Mouse (Mus musculus): ENCODE data around the gene Lce6a. TPM values are rescaled to one million over a fixed set of nuclear protein-coding genes. Genes with fewer than 3 reads are reported as not detected.

Lce6a gene
- polyA plus RNA-seq, 1 experiment from 2014 or later, result not detected

GRCm38 (mm10) chr3:92637745-92638652 lies 16.5 kb upstream of the Lce6a start:
- DNase-seq (ENCODE audit: low spot score) (no peak), ATAC-seq (no peak)
- Histone ChIP-seq H3K27me3 (replicated peaks; ENCODE audit: insufficient read depth, low read length) (no peaks in the 10 kb centered on the region), H3K4me1 (ENCODE audit: insufficient read depth, low read depth, low read length) (no peaks in the 10 kb centered on the region), H3K4me3 (ENCODE audit: low read depth, low read length) (no peak overlapping the region), H3K36me3 (ENCODE audit: insufficient read depth, low read length) (no peaks in the 10 kb centered on the region), H3K9me3 (ENCODE audit: low read length) (no peaks in the 10 kb centered on the region), H3K27ac (ENCODE audit: low read length) (no peak overlapping the region), H3K4me2 (replicated peaks; ENCODE audit: low read depth, low read length) (no peak overlapping the region), H3K9ac (replicated peaks; ENCODE audit: low read depth) (no peak overlapping the region)
- TF ChIP-seq EP300 (IDR thresholded peaks at IDR 0.05), result no peak
- no peak for TF ChIP-seq CTCF (IDR thresholded peaks at IDR 0.05)
- 41% methylated on average over 1 of the region's 1 CpGs for WGBS

GRCm38 (mm10) chr3:92609804-92610203 lies 11.7 kb downstream of the Lce6a start:
- no peak for ATAC-seq
- Histone ChIP-seq H3K4me3 (ENCODE audit: low read depth, low read length) (no peak overlapping the region), H3K4me2 (replicated peaks; ENCODE audit: low read depth, low read length) (no peak overlapping the region), H3K27me3 (replicated peaks; ENCODE audit: insufficient read depth, low read length) (no peaks in the 10 kb centered on the region), H3K9me3 (ENCODE audit: low read length) (no peaks in the 10 kb centered on the region), H3K27ac (ENCODE audit: low read length) (no peak overlapping the region), H3K36me3 (ENCODE audit: insufficient read depth, low read length) (no peaks in the 10 kb centered on the region), H3K9ac (replicated peaks; ENCODE audit: low read depth) (no peak overlapping the region), H3K4me1 (ENCODE audit: insufficient read depth, low read depth, low read length) (no peaks in the 10 kb centered on the region)
- TF ChIP-seq CTCF (IDR thresholded peaks at IDR 0.05) (no peak), EP300 (IDR thresholded peaks at IDR 0.05) (no peak)
- WGBS, result 44% methylated on average over 1 of the region's 1 CpGs
- no peak for DNase-seq (ENCODE audit: low spot score)

GRCm38 (mm10) chr3:92607392-92607791 lies 14.1 kb downstream of the Lce6a start, which contains the start of gene 2210017I01Rik:
Gene 2210017I01Rik (minus strand): TSS chr3:92607492.
- ATAC-seq (no peak), DNase-seq (ENCODE audit: low spot score) (no peak)
- Histone ChIP-seq H3K4me2 (replicated peaks; ENCODE audit: low read depth, low read length) (no peak within 1 kb of the TSS), H3K27ac (ENCODE audit: low read length) (no peak within 1 kb of the TSS), H3K4me1 (ENCODE audit: insufficient read depth, low read depth, low read length) (no peaks in the 10 kb centered on the region), H3K9me3 (ENCODE audit: low read length) (no peaks in the 10 kb centered on the region), H3K4me3 (ENCODE audit: low read depth, low read length) (no peak within 1 kb of the TSS), H3K36me3 (ENCODE audit: insufficient read depth, low read length) (no peaks in the 10 kb centered on the region), H3K9ac (replicated peaks; ENCODE audit: low read depth) (no peak within 1 kb of the TSS), H3K27me3 (replicated peaks; ENCODE audit: insufficient read depth, low read length) (no peaks in the 10 kb centered on the region)
- TF ChIP-seq EP300 (IDR thresholded peaks at IDR 0.05), result no peak
- TF ChIP-seq CTCF (IDR thresholded peaks at IDR 0.05), result no peak

GRCm38 (mm10) chr3:92602169-92602568 lies 19.3 kb downstream of the Lce6a start:
- peak; percentile 43 for DNase-seq (ENCODE audit: low spot score)
- no peaks in the 10 kb centered on the region for H3K9me3 ChIP-seq (ENCODE audit: low read length)
- 34% methylated on average over 1 of the region's 1 CpGs for WGBS
- ATAC-seq, result no peak
- no peaks in the 10 kb centered on the region for H3K27me3 ChIP-seq (replicated peaks; ENCODE audit: insufficient read depth, low read length)
- H3K4me3 ChIP-seq (ENCODE audit: low read depth, low read length), result no peak overlapping the region
- H3K4me1 ChIP-seq (ENCODE audit: insufficient read depth, low read depth, low read length), result no peaks in the 10 kb centered on the region
- no peak overlapping the region for H3K27ac ChIP-seq (ENCODE audit: low read length)
- H3K4me2 ChIP-seq (replicated peaks; ENCODE audit: low read depth, low read length), result no peak overlapping the region
- H3K9ac ChIP-seq (replicated peaks; ENCODE audit: low read depth), result no peak overlapping the region
- H3K36me3 ChIP-seq (ENCODE audit: insufficient read depth, low read length), result no peaks in the 10 kb centered on the region
- TF ChIP-seq CTCF (IDR thresholded peaks at IDR 0.05), result peak; percentile 40
- no peak for TF ChIP-seq EP300 (IDR thresholded peaks at IDR 0.05)

GRCm38 (mm10) chr3:92600456-92600855 lies 21.0 kb downstream of the Lce6a start:
- TF ChIP-seq CTCF (IDR thresholded peaks at IDR 0.05) (peak; percentile 42), EP300 (IDR thresholded peaks at IDR 0.05) (no peak)
- WGBS, result 42% methylated on average over 1 of the region's 1 CpGs
- Histone ChIP-seq H3K36me3 (ENCODE audit: insufficient read depth, low read length) (no peaks in the 10 kb centered on the region), H3K27me3 (replicated peaks; ENCODE audit: insufficient read depth, low read length) (no peaks in the 10 kb centered on the region), H3K4me1 (ENCODE audit: insufficient read depth, low read depth, low read length) (no peaks in the 10 kb centered on the region), H3K9me3 (ENCODE audit: low read length) (no peaks in the 10 kb centered on the region), H3K4me3 (ENCODE audit: low read depth, low read length) (no peak overlapping the region), H3K9ac (replicated peaks; ENCODE audit: low read depth) (no peak overlapping the region), H3K4me2 (replicated peaks; ENCODE audit: low read depth, low read length) (no peak overlapping the region), H3K27ac (ENCODE audit: low read length) (no peak overlapping the region)
- ATAC-seq, result no peak
- peak; percentile 6 for DNase-seq (ENCODE audit: low spot score)

- H3K27ac ChIP-seq (ENCODE audit: low read length), result no peak overlapping the region
- H3K36me3 ChIP-seq (ENCODE audit: insufficient read depth, low read length), result no peaks in the 10 kb centered on the region
- H3K9ac ChIP-seq (replicated peaks; ENCODE audit: low read depth), result no peak overlapping the region
- H3K9me3 ChIP-seq (ENCODE audit: low read length), result no peaks in the 10 kb centered on the region
- H3K27me3 ChIP-seq (replicated peaks; ENCODE audit: insufficient read depth, low read length), result no peaks in the 10 kb centered on the region
- no peak overlapping the region for H3K4me2 ChIP-seq (replicated peaks; ENCODE audit: low read depth, low read length)
- no peak for DNase-seq (ENCODE audit: low spot score)
- TF ChIP-seq EP300 (IDR thresholded peaks at IDR 0.05) (no peak), CTCF (IDR thresholded peaks at IDR 0.05) (no peak)
- no peak for ATAC-seq
- no peak overlapping the region for H3K4me3 ChIP-seq (ENCODE audit: low read depth, low read length)
- H3K4me1 ChIP-seq (ENCODE audit: insufficient read depth, low read depth, low read length), result no peaks in the 10 kb centered on the region
These were observed 21.5 kb downstream of the Lce6a start for GRCm38 (mm10) chr3:92599973-92600372.
